Mouse (Mus musculus) heart, embryonic 16.5 days (tissue): ENCODE results near the gene Tesk2. TPM values are rescaled to one million over a fixed set of nuclear protein-coding genes. Genes with fewer than 3 reads are reported as not detected.

ENCODE experiments used
- ATAC-seq: fragments of 200-750 bp; cut with Nextera tagmentation; replicated peaks from 2 replicates; pipeline ENCODE4 v1.8.0; 2017; ENCODE audit warnings: moderate number of reproducible peaks; ENCODE audit not compliant: insufficient read depth, low FRiP score; ENCODE audit errors: extremely low read depth
- H3K27ac ChIP-seq: fragments of 300-500 bp; sonication (generic); 2 replicates; pipeline ENCODE4 v1.5.1; 2014; ENCODE audit warnings: mild to moderate bottlenecking, low read length, control low read depth, moderate library complexity
- H3K27me3 ChIP-seq: fragments of 300-500 bp; sonication (generic); 2 replicates; pipeline ENCODE4 v1.6.1; 2014; ENCODE audit warnings: low read length, mixed read lengths; ENCODE audit not compliant: control insufficient read depth, insufficient read depth
- H3K36me3 ChIP-seq: fragments of 300-500 bp; sonication (generic); 2 replicates; pipeline ENCODE4 v1.6.1; 2014; ENCODE audit not compliant: control insufficient read depth, insufficient read depth
- H3K4me1 ChIP-seq: fragments of 300-500 bp; sonication (generic); 2 replicates; pipeline ENCODE4 v1.6.1; 2014; ENCODE audit warnings: low read length, mixed read lengths; ENCODE audit not compliant: control insufficient read depth, insufficient read depth
- H3K4me2 ChIP-seq: fragments of 300-500 bp; sonication (generic); 2 replicates; pipeline ENCODE4 v1.6.1; 2014; ENCODE audit warnings: low read depth, mild to moderate bottlenecking, control low read depth, low read length
- H3K4me3 ChIP-seq: fragments of 300-500 bp; sonication (generic); 2 replicates; pipeline ENCODE4 v1.5.1; 2014; ENCODE audit warnings: mild to moderate bottlenecking, control low read depth, low read length
- H3K9ac ChIP-seq: fragments of 300-500 bp; sonication (generic); 2 replicates; pipeline ENCODE4 v1.6.1; 2014; ENCODE audit warnings: low read length, control low read depth
- H3K9me3 ChIP-seq: fragments of 300-500 bp; sonication (generic); replicated peaks from 2 replicates; pipeline ENCODE4 v1.6.1; 2016; ENCODE audit warnings: low read length; ENCODE audit not compliant: control insufficient read depth
- WGBS: fragments of 180-500 bp; shearing (Covaris S2); extraction: QIAGEN DNeasy Blood & Tissue Kit; methylation state at CpG from one replicate; pipeline ENCODE4 v1.1.7; 2014; 5-methylcytosine and 5-hydroxymethylcytosine counted together
- polyA plus RNA-seq: library from polyadenylated mRNA; unstranded; fragments of >200 nt; fragmentation: Nextera tagmentation; extraction: Ambion mirVana; gene quantifications from 2 replicates; pipeline ENCODE4 v1.2.1, GENCODE M21; 2015

Tesk2 gene
- polyA plus RNA-seq, 1 experiment from 2014 or later, result 3.3 TPM

DNA sequence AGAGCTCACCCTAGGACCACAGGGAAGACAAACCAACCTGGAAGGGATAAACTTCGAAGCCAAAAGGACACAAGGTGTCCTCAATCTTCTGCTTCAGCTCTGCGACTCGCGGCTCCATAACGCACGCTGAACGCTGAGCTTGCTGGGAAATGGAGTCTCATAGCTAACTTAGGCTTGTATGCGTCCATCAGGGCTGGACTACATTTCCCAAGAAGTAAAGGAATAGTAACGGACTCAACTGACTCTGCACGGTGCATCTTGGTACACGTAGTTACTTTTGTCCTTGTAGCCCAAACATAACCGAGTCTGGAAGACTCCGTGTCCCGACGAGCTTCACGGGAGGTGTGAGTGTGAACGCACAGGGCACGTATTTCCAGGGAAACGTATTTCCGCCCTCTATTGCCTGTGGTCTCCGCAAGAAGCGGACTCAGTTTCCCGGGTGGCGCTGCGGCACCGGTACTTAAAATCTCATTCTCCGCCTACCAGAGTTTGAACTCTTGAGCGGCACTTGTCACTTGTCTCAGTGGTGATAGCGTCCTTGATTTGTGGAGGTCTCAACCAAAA is 12.5 kb upstream of the Tesk2 start, which contains the start of the genes Mmachc and Ccdc163:
Mmachc (minus strand) TSS at position 206 of the 564 bp plus-strand sequence.
Ccdc163 (plus strand) TSS at position 309 of the 564 bp plus-strand sequence.
- no peaks in the 10 kb centered on the region for H3K9me3 ChIP-seq
- peak within 1 kb of the TSS; percentile 98 for H3K4me2 ChIP-seq
- peaks cover 12% of the 10 kb centered on the region for H3K4me1 ChIP-seq
- H3K27ac ChIP-seq, result peak within 1 kb of the TSS; percentile 68
- peak within 1 kb of the TSS; percentile 80 for H3K9ac ChIP-seq
- H3K36me3 ChIP-seq, result peaks cover 5% of the 10 kb centered on the region
- H3K4me3 ChIP-seq, result peak within 1 kb of the TSS; percentile 78
- H3K27me3 ChIP-seq, result no peaks in the 10 kb centered on the region
- WGBS, result under 1% methylated on average over 29 of the region's 29 CpGs
- peak; percentile 98 for ATAC-seq

DNA sequence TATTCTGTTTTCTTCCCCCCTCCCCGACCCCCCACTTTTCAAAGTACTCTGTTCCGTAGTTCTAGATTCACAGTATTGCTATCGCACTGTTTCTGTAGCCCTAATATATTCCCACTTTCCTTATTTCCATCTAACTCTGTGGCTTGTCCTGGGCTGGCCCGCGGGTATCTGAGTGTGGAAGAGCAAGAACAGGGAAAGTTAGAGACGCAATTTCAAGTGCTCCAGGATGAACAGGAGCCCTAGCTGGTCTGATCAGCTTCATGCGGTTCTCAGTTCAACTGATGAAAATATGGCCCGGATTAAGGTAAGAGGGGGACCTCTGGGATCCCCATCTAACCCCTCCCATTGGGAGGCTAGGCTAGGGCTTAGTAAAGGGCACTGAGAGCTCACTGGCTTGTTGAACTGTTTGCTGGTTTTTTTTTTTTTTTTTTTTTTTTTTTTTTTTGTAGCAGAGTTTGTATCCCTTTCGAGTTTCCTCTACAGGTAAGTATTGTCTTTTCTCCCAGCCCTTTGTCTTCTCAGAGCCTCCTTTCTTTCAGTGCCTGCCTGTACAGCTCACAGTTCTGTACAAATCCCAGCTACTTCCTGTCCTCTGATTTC is 11.9 kb upstream of the Tesk2 start:
- no peaks in the 10 kb centered on the region for H3K27me3 ChIP-seq
- peak; percentile 7 for ATAC-seq
- H3K4me1 ChIP-seq, result peaks cover 12% of the 10 kb centered on the region
- no peaks in the 10 kb centered on the region; the same call in 1 of the 2 replicates for H3K36me3 ChIP-seq
- peak overlapping the region; percentile 98 for H3K4me2 ChIP-seq
- H3K9ac ChIP-seq, result peak overlapping the region; percentile 80
- H3K4me3 ChIP-seq, result peak overlapping the region; percentile 78
- 4% methylated on average over 9 of the region's 9 CpGs for WGBS
- H3K9me3 ChIP-seq, result no peaks in the 10 kb centered on the region
- H3K27ac ChIP-seq, result peak overlapping the region; percentile 35; the same call in 1 of the 2 replicates

DNA sequence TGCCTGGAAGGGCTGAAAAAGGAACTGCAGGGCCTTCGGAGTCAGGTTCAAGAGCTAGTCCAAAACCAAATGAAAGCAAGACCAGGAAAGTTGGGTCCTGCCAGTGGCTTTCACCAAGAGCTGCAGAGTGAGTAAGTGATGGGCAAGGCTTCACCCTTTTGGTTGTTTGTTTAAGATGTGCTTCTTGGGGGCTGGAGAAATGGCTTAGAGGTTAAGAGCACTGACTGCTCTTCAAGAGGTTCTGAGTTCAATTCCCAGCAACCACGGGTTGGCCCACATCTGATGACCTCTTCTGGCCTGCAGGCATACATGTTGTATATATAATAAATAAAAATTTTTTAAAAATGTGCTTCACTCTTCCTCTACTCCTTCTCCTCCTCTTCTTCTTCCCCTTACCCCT is 10.6 kb upstream of the Tesk2 start:
- 86% methylated on average over 2 of the region's 2 CpGs for WGBS
- no peaks in the 10 kb centered on the region for H3K27me3 ChIP-seq
- peaks cover 12% of the 10 kb centered on the region for H3K4me1 ChIP-seq
- H3K9me3 ChIP-seq, result no peaks in the 10 kb centered on the region
- no peak for ATAC-seq
- H3K27ac ChIP-seq, result no peak overlapping the region
- H3K9ac ChIP-seq, result no peak overlapping the region
- H3K36me3 ChIP-seq, result no peaks in the 10 kb centered on the region; the same call in 1 of the 2 replicates
- no peak overlapping the region for H3K4me3 ChIP-seq
- no peak overlapping the region for H3K4me2 ChIP-seq

DNA sequence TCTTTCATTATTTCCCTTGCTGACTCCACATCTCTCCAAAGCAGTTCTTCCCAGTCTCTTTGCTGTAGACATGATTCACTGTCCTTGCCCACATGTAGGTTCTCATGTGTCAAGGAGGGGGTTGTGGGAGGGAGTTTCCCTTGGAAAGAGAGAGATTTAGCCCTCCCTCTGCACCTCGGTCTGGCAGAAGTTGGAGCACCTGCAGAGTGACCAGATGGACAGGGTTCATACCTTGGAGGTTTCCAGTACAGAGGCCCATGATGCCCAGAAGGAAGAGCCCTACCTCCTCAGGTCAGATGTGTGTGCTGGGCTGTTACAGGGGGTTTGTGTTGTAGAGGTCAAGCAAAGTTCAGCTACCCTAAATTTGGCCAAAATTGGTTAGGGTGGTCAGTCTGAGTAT is 8.2 kb upstream of the Tesk2 start:
- Histone ChIP-seq H3K4me1 (peaks cover 8% of the 10 kb centered on the region), H3K9me3 (no peaks in the 10 kb centered on the region), H3K4me2 (no peak overlapping the region), H3K4me3 (no peak overlapping the region), H3K27me3 (no peaks in the 10 kb centered on the region), H3K27ac (no peak overlapping the region), H3K9ac (no peak overlapping the region), H3K36me3 (no peaks in the 10 kb centered on the region; the same call in 1 of the 2 replicates)
- no peak for ATAC-seq
- WGBS, result 73% methylated on average over 1 of the region's 1 CpGs

DNA sequence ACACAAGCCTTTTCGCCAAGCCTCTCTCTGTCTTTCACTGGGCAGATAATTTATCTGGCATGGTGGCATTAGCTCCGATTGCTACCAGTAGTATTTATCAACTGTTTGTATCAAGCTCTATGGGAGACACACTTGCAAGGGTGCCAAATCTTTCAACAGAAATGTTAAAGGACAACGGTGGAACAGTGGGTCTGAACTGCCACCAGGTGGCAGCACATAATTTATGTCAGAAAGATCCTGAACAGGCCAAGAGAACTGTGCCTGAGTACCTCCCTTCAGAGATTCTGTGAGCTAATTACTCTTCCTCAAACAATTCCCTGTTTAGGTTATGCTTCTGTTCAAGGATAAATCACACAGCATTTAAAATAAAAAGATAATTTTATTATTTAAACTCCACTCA is 1.4 kb upstream of the Tesk2 start:
- WGBS, result 11% methylated on average over 3 of the region's 3 CpGs
- H3K36me3 ChIP-seq, result no peaks in the 10 kb centered on the region

DNA sequence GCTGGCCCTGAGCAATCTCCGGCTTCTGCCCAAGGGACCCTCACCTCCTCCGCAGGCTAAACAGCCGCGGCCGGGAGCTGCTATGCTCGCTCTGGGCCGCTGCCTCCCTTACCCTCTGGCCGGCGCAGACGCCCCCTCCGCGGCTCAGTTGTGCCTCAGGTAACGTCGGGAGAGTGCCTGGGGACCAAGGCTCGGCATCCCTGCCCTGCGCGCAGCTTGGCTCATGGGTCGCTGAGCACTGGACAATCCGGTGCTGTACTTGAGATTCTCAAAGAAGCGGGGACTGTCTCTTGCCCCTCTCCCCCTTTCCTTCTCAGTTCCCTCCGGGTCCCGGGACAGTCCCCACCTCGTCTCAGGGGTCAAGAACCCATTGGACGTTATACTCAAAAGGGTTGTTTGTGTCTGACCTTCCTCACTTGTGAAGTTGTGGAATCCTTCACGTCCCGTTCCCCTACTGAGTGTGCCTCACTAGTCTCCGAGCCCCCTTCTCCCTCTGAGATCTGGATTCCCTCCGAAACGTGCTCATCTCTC is 415 bp downstream of the Tesk2 start:
- H3K9ac ChIP-seq, result peak overlapping the region; percentile 94
- peak overlapping the region; percentile 91 for H3K27ac ChIP-seq
- H3K36me3 ChIP-seq, result no peaks in the 10 kb centered on the region
- peak overlapping the region; percentile 97 for H3K4me2 ChIP-seq
- no peaks in the 10 kb centered on the region for H3K9me3 ChIP-seq
- H3K4me1 ChIP-seq, result peaks cover 13% of the 10 kb centered on the region
- no peaks in the 10 kb centered on the region for H3K27me3 ChIP-seq
- peak overlapping the region; percentile 99 for H3K4me3 ChIP-seq
- ATAC-seq, result no peak; the same call in 1 of the 2 replicates
- WGBS, result under 1% methylated on average over 29 of the region's 29 CpGs

More for the DNA sequence above, 1.4 kb upstream of the Tesk2 start:
- Histone ChIP-seq H3K4me1 (peaks cover 13% of the 10 kb centered on the region), H3K27ac (no peak overlapping the region), H3K4me3 (no peak overlapping the region), H3K27me3 (no peaks in the 10 kb centered on the region), H3K9ac (no peak overlapping the region), H3K4me2 (no peak overlapping the region), H3K9me3 (no peaks in the 10 kb centered on the region)
- no peak for ATAC-seq

DNA sequence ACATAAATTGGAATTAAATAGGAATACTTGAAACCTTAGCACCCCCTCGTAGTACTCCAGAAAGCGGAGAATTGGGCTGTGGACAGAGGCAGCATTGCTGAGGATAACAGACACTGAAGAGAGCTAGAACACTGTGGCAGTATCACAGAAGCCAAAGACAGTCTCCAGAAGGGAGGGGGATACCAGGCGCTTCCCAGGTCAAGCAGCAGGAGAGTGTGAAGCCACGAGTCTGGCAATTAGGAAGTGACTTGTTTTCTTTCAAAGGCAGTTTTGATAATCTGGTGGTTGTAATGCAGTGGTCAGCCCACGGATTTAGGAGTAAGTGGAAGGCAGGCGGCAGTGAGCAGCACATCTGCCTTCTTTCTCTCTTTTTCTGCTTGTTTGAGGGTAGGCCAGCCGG is 1.5 kb downstream of the Tesk2 start:
- Histone ChIP-seq H3K27me3 (no peaks in the 10 kb centered on the region), H3K9ac (no peak overlapping the region), H3K4me1 (peaks cover 13% of the 10 kb centered on the region), H3K4me3 (no peak overlapping the region), H3K4me2 (peak overlapping the region; percentile 97), H3K36me3 (no peaks in the 10 kb centered on the region), H3K27ac (no peak overlapping the region), H3K9me3 (no peaks in the 10 kb centered on the region)
- no peak for ATAC-seq
- 39% methylated on average over 7 of the region's 7 CpGs for WGBS

DNA sequence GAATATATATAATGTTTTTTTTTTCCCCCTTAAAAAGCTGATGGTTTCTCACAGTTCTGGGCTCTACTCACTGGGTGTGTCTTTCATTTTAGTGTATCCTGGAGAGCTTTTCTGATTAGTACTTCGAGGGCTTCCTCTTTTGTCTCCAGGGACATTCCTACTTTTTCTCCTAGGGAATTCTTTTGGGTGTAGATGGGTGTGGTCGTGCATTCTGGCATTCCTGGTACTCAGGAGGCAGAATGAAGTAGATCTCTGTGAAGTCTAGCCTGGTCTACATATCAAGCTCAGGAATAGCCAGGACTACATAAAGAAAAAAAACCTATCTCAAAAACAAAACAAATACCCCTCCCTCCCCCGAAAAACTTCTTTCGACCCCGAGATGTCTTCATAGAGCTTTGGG is 4.7 kb downstream of the Tesk2 start:
- no peaks in the 10 kb centered on the region for H3K36me3 ChIP-seq
- H3K9me3 ChIP-seq, result no peaks in the 10 kb centered on the region
- H3K27me3 ChIP-seq, result no peaks in the 10 kb centered on the region
- no peak overlapping the region for H3K27ac ChIP-seq
- H3K9ac ChIP-seq, result no peak overlapping the region
- no peak overlapping the region for H3K4me2 ChIP-seq
- ATAC-seq, result no peak
- peaks cover 8% of the 10 kb centered on the region for H3K4me1 ChIP-seq
- WGBS, result 74% methylated on average over 5 of the region's 5 CpGs
- no peak overlapping the region for H3K4me3 ChIP-seq

DNA sequence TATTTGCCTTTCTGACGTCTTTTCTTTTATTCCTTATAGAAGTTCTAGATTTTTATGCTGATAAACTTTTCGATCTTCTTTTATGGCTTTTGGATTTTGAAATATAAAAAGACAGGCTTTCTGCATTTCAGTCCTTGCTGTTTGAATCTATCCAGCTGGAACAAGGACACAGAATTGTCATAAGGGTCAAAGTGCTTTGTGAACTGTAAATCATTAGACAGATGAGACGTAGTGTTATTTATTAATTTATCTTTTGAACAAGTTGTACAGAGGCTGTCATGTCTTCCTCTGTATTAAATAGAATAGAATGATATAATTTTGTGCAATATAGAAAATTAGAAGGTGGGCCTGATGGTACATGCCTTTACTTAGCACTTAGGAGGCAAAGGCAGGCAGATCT is 6.7 kb downstream of the Tesk2 start:
- Histone ChIP-seq H3K27me3 (no peaks in the 10 kb centered on the region), H3K9ac (no peak overlapping the region), H3K4me1 (no peaks in the 10 kb centered on the region), H3K36me3 (no peaks in the 10 kb centered on the region), H3K9me3 (no peaks in the 10 kb centered on the region), H3K4me2 (no peak overlapping the region), H3K4me3 (no peak overlapping the region), H3K27ac (no peak overlapping the region)
- ATAC-seq, result no peak
- WGBS, result 78% methylated on average over 3 of the region's 3 CpGs
